Mouse (Mus musculus): Measurements from ENCODE around the gene Gdpgp1. TPM values are rescaled to one million over a fixed set of nuclear protein-coding genes. Genes with fewer than 3 reads are reported as not detected.

The Gdpgp1 gene
- total and polyA plus RNA-seq, 3 experiments, result 4.0 to 4.6 TPM; not detected in 1

DNA sequence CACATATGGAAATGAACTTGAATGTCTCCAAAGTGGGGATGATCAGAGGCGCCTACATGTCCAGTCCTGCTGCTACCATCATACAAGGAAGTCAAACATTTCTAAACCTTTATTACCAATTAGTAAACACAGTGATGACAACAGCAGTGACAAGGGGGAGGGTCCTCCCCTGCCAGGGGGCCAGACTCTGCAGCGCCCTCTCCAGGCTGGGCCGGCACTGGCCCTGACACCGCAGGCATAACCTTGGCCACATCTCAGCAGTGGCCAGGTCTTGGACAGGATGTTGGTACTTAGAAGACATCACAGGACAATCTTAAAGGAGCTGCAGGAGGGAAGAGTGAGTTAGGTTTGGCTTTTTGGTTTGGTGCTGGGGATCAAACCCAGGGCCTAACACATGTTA lies 5.6 kb upstream of the Gdpgp1 start:
- no peak overlapping the region for H3K27ac ChIP-seq (ENCODE audit: control insufficient read depth, low read depth, low read length)

DNA sequence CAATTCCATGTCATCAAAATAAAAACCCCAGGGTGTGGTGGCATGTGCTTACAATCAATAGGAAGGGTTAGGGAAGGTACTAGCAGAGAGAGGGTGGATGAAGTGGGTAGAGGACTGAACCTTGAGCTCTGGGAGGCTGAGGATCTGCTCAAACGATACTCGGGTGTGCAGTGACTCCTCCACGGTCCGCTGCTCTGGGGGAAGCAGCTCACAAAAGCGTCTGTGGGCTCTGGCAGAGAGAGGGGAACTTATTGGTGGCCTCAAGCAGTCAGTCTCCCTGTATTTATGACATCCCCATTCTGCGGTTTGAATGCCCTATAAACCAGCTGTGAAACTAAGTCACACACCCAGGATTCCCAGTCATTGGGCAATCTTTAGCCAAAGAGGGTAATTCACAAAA lies 2.5 kb upstream of the Gdpgp1 start:
- H3K27ac ChIP-seq (ENCODE audit: control insufficient read depth, low read depth, low read length), result no peak overlapping the region
- H3K36me3 ChIP-seq (ENCODE audit: control insufficient read depth in 1 of 2, insufficient read depth in 2 of 2, low read length in 2 of 2), result peaks cover 2 to 6% of the 10 kb centered on the region in 2 experiments; a peak in 3 of 4 replicates
- no peaks in the 10 kb centered on the region for H3K9me3 ChIP-seq (replicated peaks; ENCODE audit: insufficient read depth, low read length)
- H3K27me3 ChIP-seq (ENCODE audit: control insufficient read depth in 1 of 2, insufficient read depth in 2 of 2, low read length in 2 of 2), result no peaks in the 10 kb centered on the region
- H3K79me2 ChIP-seq (ENCODE audit: control insufficient read depth, insufficient read depth, low read length, poor library complexity), result peaks cover 8% of the 10 kb centered on the region
- H3K9ac ChIP-seq (ENCODE audit: control insufficient read depth, low read depth, low read length, poor library complexity, severe bottlenecking), result no peak overlapping the region
- H3K4me1 ChIP-seq (ENCODE audit: control insufficient read depth in 1 of 2, insufficient read depth in 2 of 2, low read length in 2 of 2), result peaks cover 5 to 6% of the 10 kb centered on the region in 2 experiments; a peak in 3 of 4 replicates
- no peak for TF ChIP-seq USF1 (IDR thresholded peaks at IDR 0.05; ENCODE audit: low read depth, low read length)
- TF ChIP-seq POLR2AphosphoS5 (IDR thresholded peaks at IDR 0.05; ENCODE audit: borderline replicate concordance, low read depth, low read length), result no peak
- TF ChIP-seq KAT2A (conservative IDR thresholded peaks at IDR 0.05; ENCODE audit: low read depth, low read length), result no peak
- no peak for TF ChIP-seq CTCF (IDR thresholded peaks at IDR 0.05 in 2 of 3, conservative IDR thresholded peaks at IDR 0.05 in 1 of 3; ENCODE audit: control insufficient read depth in 1 of 3, insufficient read depth in 1 of 3, low read depth in 2 of 3, low read length in 3 of 3, poor library complexity in 1 of 3, severe bottlenecking in 1 of 3)
- no peak for TF ChIP-seq NRF1 (IDR thresholded peaks at IDR 0.05; ENCODE audit: insufficient read depth, low read depth, low read length, poor library complexity, severe bottlenecking)
- no peak for TF ChIP-seq UBTF (IDR thresholded peaks at IDR 0.05; ENCODE audit: borderline replicate concordance, insufficient read depth, low read depth, low read length)
- no peak for TF ChIP-seq USF2 (IDR thresholded peaks at IDR 0.05; ENCODE audit: borderline replicate concordance in 1 of 2, insufficient read depth in 1 of 2, low read depth in 1 of 2, low read length in 2 of 2)
- TF ChIP-seq NELFE (IDR thresholded peaks at IDR 0.05; ENCODE audit: low read depth, low read length), result no peak
- no peak for DNase-seq (ENCODE audit: low read depth, low spot score)
- no peak overlapping the region for H3K4me3 ChIP-seq (ENCODE audit: control insufficient read depth in 1 of 2, insufficient read depth in 1 of 2, low read depth in 2 of 2, low read length in 2 of 2)

More for the DNA sequence above, 5.6 kb upstream of the Gdpgp1 start:
- H3K79me2 ChIP-seq (ENCODE audit: control insufficient read depth, insufficient read depth, low read length, poor library complexity), result no peaks in the 10 kb centered on the region
- DNase-seq (ENCODE audit: low read depth, low spot score), result no peak
- no peak overlapping the region for H3K9ac ChIP-seq (ENCODE audit: control insufficient read depth, low read depth, low read length, poor library complexity, severe bottlenecking)
- 0 out of 4 replicates have a peak, but pooled peaks cover 0 to 5% of the 10 kb centered on the region in 2 experiments for H3K4me1 ChIP-seq (ENCODE audit: control insufficient read depth in 1 of 2, insufficient read depth in 2 of 2, low read length in 2 of 2)
- TF ChIP-seq CTCF (IDR thresholded peaks at IDR 0.05 in 2 of 3, conservative IDR thresholded peaks at IDR 0.05 in 1 of 3; ENCODE audit: control insufficient read depth in 1 of 3, insufficient read depth in 1 of 3, low read depth in 2 of 3, low read length in 3 of 3, poor library complexity in 1 of 3, severe bottlenecking in 1 of 3), result peak; percentile 35 to 56 (median 45); a peak in 5 of 6 replicates
- no peak for TF ChIP-seq MYC (IDR thresholded peaks at IDR 0.05; ENCODE audit: low read depth, low read length)
- H3K36me3 ChIP-seq (ENCODE audit: control insufficient read depth in 1 of 2, insufficient read depth in 2 of 2, low read length in 2 of 2), result peaks cover 0 to 2% of the 10 kb centered on the region in 2 experiments; a peak in 2 of 4 replicates
- H3K27me3 ChIP-seq (ENCODE audit: control insufficient read depth in 1 of 2, insufficient read depth in 2 of 2, low read length in 2 of 2), result no peaks in the 10 kb centered on the region
- no peaks in the 10 kb centered on the region for H3K9me3 ChIP-seq (replicated peaks; ENCODE audit: insufficient read depth, low read length)
- H3K4me3 ChIP-seq (ENCODE audit: control insufficient read depth in 1 of 2, insufficient read depth in 1 of 2, low read depth in 2 of 2, low read length in 2 of 2), result no peak overlapping the region

DNA sequence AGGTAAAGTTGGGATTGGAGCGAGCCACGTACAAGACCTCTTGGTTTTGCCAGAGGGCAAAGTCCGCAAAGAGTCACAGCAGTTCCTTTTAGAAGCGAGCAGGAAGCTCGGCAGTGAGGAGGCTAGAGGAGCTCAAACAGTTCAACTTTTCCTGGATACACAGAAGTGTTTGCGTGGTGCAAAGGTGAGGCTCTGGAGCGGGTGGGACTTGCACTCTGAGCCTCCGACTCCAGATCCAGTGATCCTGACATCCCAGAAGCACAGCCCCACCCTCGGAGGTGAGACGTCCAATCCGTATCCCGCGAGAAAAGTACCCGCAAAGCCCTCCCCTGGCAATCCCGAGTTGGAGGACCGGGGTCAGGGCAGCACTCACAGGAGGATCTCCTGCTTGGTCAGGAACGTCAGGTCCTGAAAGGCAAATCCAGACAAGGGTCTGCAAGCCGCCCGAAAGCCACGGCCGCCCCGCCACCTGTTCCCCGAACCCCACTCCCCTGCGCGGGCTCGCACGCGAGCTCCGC lies 635 bp upstream of the Gdpgp1 start:
- Histone ChIP-seq H3K4me1 (ENCODE audit: control insufficient read depth in 1 of 2, insufficient read depth in 2 of 2, low read length in 2 of 2) (peaks cover 5 to 6% of the 10 kb centered on the region in 2 experiments; a peak in 3 of 4 replicates), H3K27ac (ENCODE audit: control insufficient read depth, low read depth, low read length) (peak overlapping the region; percentile 27), H3K27me3 (ENCODE audit: control insufficient read depth in 1 of 2, insufficient read depth in 2 of 2, low read length in 2 of 2) (no peaks in the 10 kb centered on the region), H3K79me2 (ENCODE audit: control insufficient read depth, insufficient read depth, low read length, poor library complexity) (peaks cover 10% of the 10 kb centered on the region), H3K36me3 (ENCODE audit: control insufficient read depth in 1 of 2, insufficient read depth in 2 of 2, low read length in 2 of 2) (peaks cover 0 to 6% of the 10 kb centered on the region in 2 experiments; a peak in 2 of 4 replicates), H3K9ac (ENCODE audit: control insufficient read depth, low read depth, low read length, poor library complexity, severe bottlenecking) (peak overlapping the region; percentile 78), H3K9me3 (replicated peaks; ENCODE audit: insufficient read depth, low read length) (no peaks in the 10 kb centered on the region), H3K4me3 (ENCODE audit: control insufficient read depth in 1 of 2, insufficient read depth in 1 of 2, low read depth in 2 of 2, low read length in 2 of 2) (peak overlapping the region; percentile 79 to 89)
- TF ChIP-seq TBP (IDR thresholded peaks at IDR 0.05; ENCODE audit: low read depth, low read length), result peak; percentile 28; the same call in 1 of the 2 replicates
- TF ChIP-seq NRF1 (IDR thresholded peaks at IDR 0.05; ENCODE audit: insufficient read depth, low read depth, low read length, poor library complexity, severe bottlenecking), result no peak
- peak in 1 of 2 experiments; percentile 54; a peak in 1 of 4 replicates for TF ChIP-seq POLR2A (IDR thresholded peaks at IDR 0.05; ENCODE audit: control insufficient read depth in 1 of 2, insufficient read depth in 1 of 2, low read depth in 1 of 2, low read length in 2 of 2, poor library complexity in 1 of 2)
- no peak for TF ChIP-seq RCOR1 (IDR thresholded peaks at IDR 0.05; ENCODE audit: low read depth, low read length)
- DNase-seq (ENCODE audit: low read depth, low spot score), result peak; percentile 73

Measured in MEL (cell line).